Mouse (Mus musculus) megakaryocyte, adult 5-6 weeks (primary cell): ENCODE measurements at regions not wholly inside any gene's neighbourhood (a gene's known extent, or its start where the extent isn't known, plus 50 kb on each side); places are given as distances from the start of the nearest gene placed in this dataset.
"Not testable (repeated sequence)": the region's sequence is repeated elsewhere in the genome, so short reads cannot be mapped to it uniquely, and the experiment has no call there.

ENCODE experiments used
- ATAC-seq: 2 replicates; pipeline ENCODE4 v1.8.0; 2016; ENCODE audit warnings: mild to moderate bottlenecking, inconsistent platforms; ENCODE audit not compliant: poor library complexity, severe bottlenecking

- peak; percentile 86 for ATAC-seq
These were observed 77.1 kb downstream of the Olfr721-ps1 start for GRCm38 (mm10) chr14:14478159-14478558.

GRCm38 (mm10) chr14:14481840-14482239 lies 80.7 kb downstream of the Olfr721-ps1 start:
- peak; percentile 80 for ATAC-seq

GRCm38 (mm10) chr14:14486356-14486755 lies 85.3 kb downstream of the Olfr721-ps1 start:
- no peak for ATAC-seq

DNA sequence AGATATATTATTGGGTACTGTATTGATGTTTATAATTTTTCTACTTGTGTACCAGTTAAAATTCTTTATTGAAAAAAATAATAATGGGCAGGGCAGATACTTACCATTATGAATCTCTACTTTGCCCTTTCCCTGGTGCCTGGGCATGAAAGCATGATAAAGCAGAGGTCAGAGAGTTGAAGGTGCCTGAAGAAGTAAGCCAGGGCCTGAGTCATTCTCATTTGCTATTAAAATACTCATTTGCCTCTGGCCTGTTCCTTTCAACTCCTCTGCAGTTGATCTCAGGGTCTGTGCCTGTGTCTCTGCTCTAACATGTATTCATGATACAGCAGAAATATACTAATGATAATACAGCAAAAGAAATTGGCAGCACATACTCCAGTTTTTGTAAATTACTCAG lies 89.4 kb downstream of the Olfr721-ps1 start:
- no peak for ATAC-seq

DNA sequence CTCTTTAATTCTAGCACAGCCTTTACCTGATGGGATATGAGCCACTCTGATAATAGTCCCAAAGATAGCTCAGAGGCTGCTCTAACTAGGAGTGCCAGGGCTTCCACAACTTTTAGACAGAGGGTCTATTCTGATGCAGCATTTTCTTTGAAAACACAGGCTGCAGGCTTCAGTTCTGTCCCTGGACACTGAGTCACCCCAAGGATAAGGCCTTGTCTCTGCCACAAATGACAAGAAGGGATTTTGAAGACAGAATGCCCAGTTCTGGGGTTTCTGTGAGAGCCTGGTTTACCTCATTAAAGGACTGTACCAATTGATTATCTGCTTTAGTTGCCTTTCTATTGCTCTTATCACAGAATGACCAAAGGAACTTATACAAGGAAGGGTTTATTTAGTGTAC lies 90.9 kb downstream of the Olfr721-ps1 start:
- no peak for ATAC-seq

- ATAC-seq, result no peak
These were observed 110.8 kb downstream of the Olfr721-ps1 start for GRCm38 (mm10) chr14:14511927-14512326.

GRCm38 (mm10) chr14:14513056-14513455 lies 112.0 kb downstream of the Olfr721-ps1 start:
- no peak for ATAC-seq

- ATAC-seq, result no peak
These were observed 112.4 kb downstream of the Olfr721-ps1 start for GRCm38 (mm10) chr14:14513498-14513897.

GRCm38 (mm10) chr14:14514440-14515172 lies 113.5 kb downstream of the Olfr721-ps1 start:
- no peak for ATAC-seq

- no peak for ATAC-seq
These were observed 114.3 kb downstream of the Olfr721-ps1 start for GRCm38 (mm10) chr14:14515363-14515762.

GRCm38 (mm10) chr14:14515918-14516317 lies 114.8 kb downstream of the Olfr721-ps1 start:
- no peak for ATAC-seq

DNA sequence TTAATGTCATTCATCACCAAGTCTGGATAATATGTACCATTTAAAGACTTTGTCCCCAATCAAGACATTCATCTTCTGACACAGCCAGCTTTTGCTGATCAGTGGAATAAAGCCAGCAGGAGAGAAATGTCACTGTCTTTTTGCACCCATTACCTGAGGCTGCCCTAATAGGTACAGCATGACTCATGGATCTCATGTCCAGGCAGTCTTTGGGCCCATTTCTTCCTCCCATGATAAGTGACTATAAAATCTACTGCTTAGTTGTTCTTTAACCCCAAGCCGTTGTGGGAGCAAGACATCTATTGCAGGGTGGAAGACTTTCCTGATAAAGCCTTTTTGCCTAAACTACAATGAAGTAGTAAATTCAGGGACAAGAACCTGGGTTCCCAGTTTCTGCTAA lies 116.9 kb downstream of the Olfr721-ps1 start:
- ATAC-seq, result no peak

- no peak for ATAC-seq
These were observed 117.7 kb downstream of the Olfr721-ps1 start for GRCm38 (mm10) chr14:14518841-14519240.

- ATAC-seq, result 0 out of 2 replicates have a peak, but pooled peaks have one; percentile 38
These were observed 119.1 kb downstream of the Olfr721-ps1 start for GRCm38 (mm10) chr14:14520195-14520594.

GRCm38 (mm10) chr14:14521331-14521730 lies 120.2 kb downstream of the Olfr721-ps1 start:
- ATAC-seq, result not testable (repeated sequence)

GRCm38 (mm10) chr14:14525225-14525624 lies 124.1 kb downstream of the Olfr721-ps1 start:
- ATAC-seq, result peak; percentile 35

- ATAC-seq, result no peak
These were observed 127.3 kb downstream of the Olfr721-ps1 start for GRCm38 (mm10) chr14:14528437-14528836.

DNA sequence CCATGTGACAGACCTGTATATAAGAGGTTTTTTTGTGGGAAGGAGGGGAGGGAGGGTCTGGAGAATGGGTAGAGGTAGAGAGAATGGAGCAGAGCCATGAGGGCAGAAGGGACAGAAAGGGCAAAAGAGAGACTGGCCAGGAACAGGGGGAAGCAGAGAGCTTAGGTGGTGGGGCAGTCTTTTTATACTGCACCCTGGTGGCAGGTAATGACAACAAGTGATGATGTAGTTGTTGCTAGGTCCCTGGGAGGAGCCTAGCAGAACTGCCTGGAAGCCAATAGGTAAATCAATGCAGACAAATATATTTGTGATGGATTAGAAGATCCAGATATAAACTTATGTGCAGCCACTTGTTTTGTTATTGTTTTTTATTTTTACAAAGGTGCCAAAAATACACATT lies 140.1 kb downstream of the Olfr721-ps1 start:
- ATAC-seq, result peak; percentile 68

DNA sequence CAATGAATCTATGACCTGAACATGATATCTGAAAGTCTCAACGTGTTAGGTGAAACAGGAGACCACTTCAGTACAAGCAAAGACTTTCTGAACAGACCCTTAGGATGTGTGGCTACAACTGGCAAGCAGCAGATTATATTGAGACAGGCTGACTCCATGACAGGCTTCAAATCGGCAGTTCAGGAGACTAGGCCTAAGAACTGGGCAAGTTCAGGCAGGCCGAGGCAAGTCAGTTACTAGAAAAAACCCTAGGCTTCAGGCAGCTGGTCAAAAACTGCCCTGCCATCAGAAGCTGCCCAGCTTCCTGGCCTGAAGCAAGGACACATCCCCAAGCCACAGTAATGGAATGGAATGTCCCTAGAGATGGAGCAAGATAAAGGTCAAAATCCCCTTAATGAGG lies 140.6 kb downstream of the Olfr721-ps1 start:
- ATAC-seq, result no peak

DNA sequence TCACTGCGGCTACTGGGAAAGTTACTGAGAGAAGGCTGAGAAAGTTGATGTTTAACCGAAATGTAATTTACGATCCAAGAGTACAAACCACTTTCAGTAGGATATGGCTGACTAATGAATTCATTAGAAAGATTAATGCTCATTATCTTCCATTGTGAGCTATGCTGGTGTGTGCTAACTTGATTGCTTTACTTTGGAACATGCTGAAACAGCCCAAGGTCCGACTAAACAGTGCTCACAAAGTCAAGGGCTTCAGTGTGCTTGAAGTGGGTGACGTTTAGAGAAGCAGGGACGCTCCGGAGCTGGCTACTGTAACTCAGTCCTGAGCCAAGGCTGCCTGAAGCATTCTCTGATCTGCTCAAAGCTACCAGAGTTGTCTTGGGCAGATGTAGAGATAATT lies 143.1 kb downstream of the Olfr721-ps1 start:
- ATAC-seq, result no peak

- no peak for ATAC-seq
These were observed 149.9 kb upstream of the Slc4a7 start for GRCm38 (mm10) chr14:14552201-14552600.

- peak; percentile 49; the same call in 1 of the 2 replicates for ATAC-seq
These were observed 127.2 kb upstream of the Slc4a7 start for GRCm38 (mm10) chr14:14574851-14575250.

GRCm38 (mm10) chr14:14591939-14592338 lies 110.1 kb upstream of the Slc4a7 start:
- no peak for ATAC-seq
